Mouse (Mus musculus) adrenal gland, adult 10 weeks (tissue): ENCODE results near the gene Col5a3. TPM values are rescaled to one million over a fixed set of nuclear protein-coding genes. Genes with fewer than 3 reads are reported as not detected.

ENCODE experiments used
- polyA plus RNA-seq: library from polyadenylated mRNA; stranded (reverse); fragments of 350-450 nt; fragmentation: Illumina TruSeq; extraction: RNeasy Lipid Tissue Mini Kit (QIAGEN cat#74804); gene quantifications from one replicate; pipeline ENCODE4 v1.2.3, GENCODE M21; 2014; ENCODE audit warnings: low read depth, low replicate concordance

The Col5a3 gene
- 8.7 TPM for polyA plus RNA-seq

DNA sequence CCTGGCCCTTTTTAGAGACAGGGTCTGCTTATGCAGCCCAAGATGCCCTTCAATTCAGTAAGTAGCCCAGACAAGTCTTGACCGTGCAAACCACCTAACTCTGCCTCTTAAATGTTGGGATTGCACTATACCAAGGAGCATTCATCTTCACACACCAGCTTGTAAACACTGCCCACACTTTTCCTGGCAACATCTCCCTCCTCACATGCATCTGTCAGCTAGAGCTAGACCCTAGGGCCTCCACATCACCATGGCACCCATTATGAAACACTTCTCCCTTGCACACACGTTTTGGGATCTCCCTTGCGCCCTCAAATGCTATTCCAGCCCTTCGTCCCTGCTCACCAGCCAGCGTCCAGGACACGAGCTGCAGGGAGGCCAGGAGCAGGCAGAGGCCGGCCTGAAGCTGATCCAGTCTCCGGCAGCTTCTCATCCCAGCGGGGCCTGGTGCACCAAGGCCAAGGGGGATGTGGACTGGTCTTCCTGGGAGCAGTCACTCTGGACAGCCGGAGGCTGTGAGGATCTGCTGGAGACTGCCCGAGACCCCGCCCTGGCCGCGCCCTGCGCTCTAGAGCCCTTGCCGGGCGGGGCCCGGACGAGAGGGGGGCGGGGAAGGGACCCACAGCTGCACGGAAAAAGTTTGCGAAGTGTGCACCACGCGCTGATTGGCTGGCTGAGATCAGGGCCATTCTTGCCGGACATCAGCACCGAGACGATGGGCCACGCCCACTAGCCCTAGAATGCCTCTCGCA is at the start of gene Col5a3:
Gene Col5a3 (minus strand): TSS at position 547 of the 752 bp plus-strand sequence.

DNA sequence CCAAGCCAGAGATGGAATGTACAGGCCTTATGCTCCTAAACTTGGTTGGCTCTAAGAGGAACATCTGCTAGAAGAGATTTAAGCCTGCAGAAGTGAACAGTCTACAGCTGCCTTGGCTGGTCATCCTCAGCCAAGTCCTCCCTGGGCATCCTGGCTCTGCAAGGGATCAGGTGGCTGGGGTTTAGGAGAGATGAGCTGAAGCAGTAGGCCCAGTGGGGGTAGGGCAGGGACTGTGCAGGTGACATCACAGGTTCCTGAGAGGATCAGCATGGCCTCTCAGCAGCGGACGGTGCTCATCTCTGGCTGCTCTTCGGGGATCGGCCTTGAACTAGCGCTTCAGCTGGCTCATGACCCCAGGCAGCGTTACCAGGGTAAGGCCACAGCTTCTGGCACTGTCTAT is 3.4 kb upstream of the Col5a3 start, which contains the start of gene Rdh8:
Gene Rdh8 (plus strand): TSS at position 268 of the 400 bp plus-strand sequence.

DNA sequence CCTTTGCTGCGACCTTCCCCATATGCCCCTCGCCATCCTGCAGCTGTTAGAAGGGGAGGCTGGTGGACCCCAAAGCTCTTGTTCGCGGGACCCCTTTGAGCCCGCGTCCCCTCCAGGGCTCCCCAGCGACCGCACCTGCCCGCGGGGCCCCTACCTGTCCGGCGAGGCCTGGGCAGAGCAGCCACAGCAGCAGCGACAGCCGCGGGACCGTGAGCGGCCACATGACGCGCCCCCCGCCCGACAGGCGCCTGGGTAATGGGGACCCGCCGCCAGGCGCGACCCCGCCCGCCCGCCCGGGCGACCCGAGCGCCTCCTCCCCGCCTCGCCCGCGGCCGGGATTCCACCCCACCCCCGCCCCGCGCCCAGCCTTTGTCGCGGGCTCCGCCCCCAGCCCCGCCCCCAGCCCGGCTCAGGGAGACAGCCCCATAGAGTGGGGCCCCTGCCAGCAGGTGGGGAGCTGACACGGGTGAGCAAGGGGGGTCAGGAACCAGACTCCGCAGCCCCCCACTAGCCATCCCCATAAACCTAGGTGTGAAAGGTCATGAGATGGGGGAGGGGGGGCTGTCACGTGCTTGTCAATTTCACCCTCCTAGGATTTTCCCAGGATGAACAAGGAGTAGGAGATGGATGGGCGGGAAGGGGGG is 68.7 kb downstream of the Col5a3 start, which contains the start of gene Olfm2:
Gene Olfm2 (minus strand): TSS at position 333 of the 644 bp plus-strand sequence.

Other genes starting within 250 kb of the Col5a3 start
- 19.2 TPM for gene Zfp846, start 233.8 kb downstream of the Col5a3 start, polyA plus RNA-seq
- gene Ubl5, start 172.2 kb downstream of the Col5a3 start, polyA plus RNA-seq: 66.1 TPM
- gene Fbxl12, start 170.3 kb downstream of the Col5a3 start, polyA plus RNA-seq: 3.3 TPM
- 1.8 TPM for gene Pin1, start 163.0 kb downstream of the Col5a3 start, polyA plus RNA-seq
- gene Olfm2, start 68.7 kb downstream of the Col5a3 start, polyA plus RNA-seq: 0.41 TPM
- gene Rdh8, start 3.4 kb upstream of the Col5a3 start, polyA plus RNA-seq: not detected
- 4.7 TPM for gene A230050P20Rik, start 53.6 kb upstream of the Col5a3 start, polyA plus RNA-seq
- not detected for gene Angptl6, start 64.7 kb upstream of the Col5a3 start, polyA plus RNA-seq
- gene Ppan, start 73.1 kb upstream of the Col5a3 start, polyA plus RNA-seq: 0.17 TPM
- gene Eif3g, start 83.6 kb upstream of the Col5a3 start, polyA plus RNA-seq: 26.8 TPM
- 12.0 TPM for gene Dnmt1, start 144.8 kb upstream of the Col5a3 start, polyA plus RNA-seq
- 3.0 TPM for gene S1pr2, start 161.7 kb upstream of the Col5a3 start, polyA plus RNA-seq
- 1.1 TPM for gene Mrpl4, start 187.7 kb upstream of the Col5a3 start, polyA plus RNA-seq
- 3.1 TPM for gene Icam1, start 200.9 kb upstream of the Col5a3 start, polyA plus RNA-seq
- not detected for gene Icam4, start 214.3 kb upstream of the Col5a3 start, polyA plus RNA-seq
- not detected for gene Icam5, start 217.0 kb upstream of the Col5a3 start, polyA plus RNA-seq